Mouse (Mus musculus) hindbrain, embryonic 12.5 days (tissue): ENCODE data around the gene AU021092. TPM values are rescaled to one million over a fixed set of nuclear protein-coding genes. Genes with fewer than 3 reads are reported as not detected.

Experiments used
- ATAC-seq: fragments of 200-750 bp; cut with Nextera tagmentation; 2 replicates; pipeline ENCODE4 v1.8.0; 2017; ENCODE audit warnings: moderate TSS enrichment; ENCODE audit not compliant: low FRiP score
- H3K27ac ChIP-seq: fragments of 300-500 bp; sonication (generic); 2 replicates; pipeline ENCODE4 v1.5.1; 2016; ENCODE audit warnings: mild to moderate bottlenecking
- H3K27me3 ChIP-seq: fragments of 300-500 bp; sonication (generic); 2 replicates; pipeline ENCODE4 v1.6.1; 2016; ENCODE audit warnings: mild to moderate bottlenecking
- H3K36me3 ChIP-seq: fragments of 300-500 bp; sonication (generic); 2 replicates; pipeline ENCODE4 v1.6.1; 2016; ENCODE audit warnings: mild to moderate bottlenecking
- H3K4me1 ChIP-seq: fragments of 300-500 bp; sonication (generic); 2 replicates; pipeline ENCODE4 v1.6.1; 2016
- H3K4me2 ChIP-seq: fragments of 300-500 bp; sonication (generic); replicated peaks from 2 replicates; pipeline ENCODE4 v1.6.1; 2016; ENCODE audit warnings: mild to moderate bottlenecking
- H3K4me3 ChIP-seq: fragments of 300-500 bp; sonication (generic); 2 replicates; pipeline ENCODE4 v1.5.1; 2016; ENCODE audit warnings: mild to moderate bottlenecking
- H3K9ac ChIP-seq: fragments of 300-500 bp; sonication (generic); 2 replicates; pipeline ENCODE4 v1.6.1; 2016; ENCODE audit warnings: mild to moderate bottlenecking, moderate library complexity
- H3K9me3 ChIP-seq: fragments of 300-500 bp; sonication (generic); replicated peaks from 2 replicates; pipeline ENCODE4 v1.6.1; 2016; ENCODE audit warnings: mild to moderate bottlenecking
- whole genome bisulfite sequencing: fragments of 180-500 bp; shearing (Covaris S2); methylation state at CpG from one replicate; pipeline ENCODE4 v1.1.7; 2016; 5-methylcytosine and 5-hydroxymethylcytosine counted together
- microRNA-seq: library from miRNA; unstranded; fragments of <30 nt; microRNA quantifications from one replicate; pipeline ENCODE4, GENCODE M21; 2017
- polyA plus RNA-seq: library from polyadenylated mRNA; unstranded; fragments of >200 nt; fragmentation: Nextera tagmentation; extraction: Ambion mirVana; gene quantifications from 2 replicates; pipeline ENCODE4 v1.2.1, GENCODE M21; 2016

Gene AU021092
- polyA plus RNA-seq, 1 experiment from 2014 or later, result 6.3 TPM

DNA sequence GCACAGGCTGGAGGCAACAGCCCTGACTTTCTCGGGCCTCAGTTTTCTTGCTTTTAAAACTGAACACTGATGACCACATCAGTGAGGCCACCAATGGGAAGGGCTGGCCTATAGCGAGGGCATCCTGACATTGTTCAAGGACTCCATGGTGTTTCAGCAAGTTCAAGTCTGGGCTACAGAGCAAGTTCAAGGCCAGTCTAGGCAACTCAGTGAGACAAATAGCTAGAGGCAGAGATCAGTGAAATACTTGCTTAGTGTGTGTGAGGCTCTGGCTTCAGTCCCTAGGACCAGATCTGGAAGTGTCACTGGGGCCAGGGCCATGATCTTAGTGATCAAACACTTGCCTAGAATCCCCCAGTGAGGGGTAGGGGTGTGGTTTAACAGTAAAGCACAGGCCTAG lies 54.1 kb downstream of the AU021092 start:
- H3K4me2 ChIP-seq, result no peak overlapping the region
- H3K36me3 ChIP-seq, result no peaks in the 10 kb centered on the region
- 73% methylated on average over 2 of the region's 2 CpGs for WGBS
- H3K9ac ChIP-seq, result no peak overlapping the region
- ATAC-seq, result no peak
- no peaks in the 10 kb centered on the region for H3K27me3 ChIP-seq
- H3K9me3 ChIP-seq, result no peaks in the 10 kb centered on the region
- no peak overlapping the region for H3K27ac ChIP-seq
- H3K4me1 ChIP-seq, result no peaks in the 10 kb centered on the region
- no peak overlapping the region for H3K4me3 ChIP-seq

DNA sequence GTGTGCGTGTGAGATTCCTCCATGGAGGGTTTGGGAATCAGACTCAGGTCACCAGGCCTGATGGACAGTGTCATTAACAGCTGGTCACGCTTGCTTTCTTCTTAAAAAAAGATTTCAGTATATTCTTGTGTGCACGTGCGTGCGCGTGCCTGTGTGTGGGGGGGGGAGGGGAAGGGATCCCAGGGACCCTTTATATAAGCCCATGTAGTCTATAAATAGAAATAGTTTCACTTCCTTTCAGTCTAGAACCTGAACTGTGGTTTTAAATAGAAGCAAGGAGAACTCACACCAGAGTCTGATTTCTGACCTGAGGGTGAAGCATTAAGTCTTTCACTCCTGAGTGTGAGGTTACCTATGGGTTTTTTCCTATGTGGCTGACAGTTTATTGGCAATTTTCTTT lies 57.8 kb downstream of the AU021092 start:
- 0 out of 2 replicates have a peak, but pooled peaks cover 7% of the 10 kb centered on the region for H3K4me1 ChIP-seq
- no peak overlapping the region for H3K4me3 ChIP-seq
- H3K4me2 ChIP-seq, result no peak overlapping the region
- no peaks in the 10 kb centered on the region for H3K36me3 ChIP-seq
- no peak overlapping the region for H3K27ac ChIP-seq
- no peaks in the 10 kb centered on the region for H3K9me3 ChIP-seq
- 59% methylated on average over 6 of the region's 6 CpGs for WGBS
- no peak for ATAC-seq
- H3K9ac ChIP-seq, result no peak overlapping the region
- no peaks in the 10 kb centered on the region for H3K27me3 ChIP-seq

Small RNA genes lying within 50 kb of the gene (microRNA-seq; reads per million reads assigned to microRNA genes)
- not detected for gene Gm23689
- gene Gm26095, result not detected
- not detected for gene Mir6364

Other genes starting within 250 kb of the AU021092 start
- not detected in 2 replicates for gene Sept12, start 224.4 kb downstream of the AU021092 start, polyA plus RNA-seq
- 3.1 and 5.0 TPM in 2 replicates for gene Smim22, start 215.0 kb downstream of the AU021092 start, polyA plus RNA-seq
- gene Rogdi, start 208.7 kb downstream of the AU021092 start, polyA plus RNA-seq, result 98.6 and 101 TPM in 2 replicates
- 216 and 238 TPM in 2 replicates for gene Glyr1, start 172.4 kb downstream of the AU021092 start, polyA plus RNA-seq
- 25.0 and 25.4 TPM in 2 replicates for gene Ubn1, start 172.2 kb downstream of the AU021092 start, polyA plus RNA-seq
- gene Ppl, start 89.9 kb downstream of the AU021092 start, polyA plus RNA-seq, result 1.3 and 1.7 TPM in 2 replicates
- 1.1 and 1.4 TPM in 2 replicates for gene Sec14l5, start 75.2 kb downstream of the AU021092 start, polyA plus RNA-seq
- 12.9 and 14.1 TPM in 2 replicates for gene Nagpa, start 18.3 kb downstream of the AU021092 start, polyA plus RNA-seq
- gene Alg1, start 11.3 kb upstream of the AU021092 start, polyA plus RNA-seq, result 29.9 and 32.7 TPM in 2 replicates
- 9.5 and 11.6 TPM in 2 replicates for gene Eef2kmt, start 33.7 kb upstream of the AU021092 start, polyA plus RNA-seq